Mouse (Mus musculus) midbrain, postnatal 0 days (tissue): ENCODE results near the gene Pomgnt2. TPM values are rescaled to one million over a fixed set of nuclear protein-coding genes. Genes with fewer than 3 reads are reported as not detected.

Experiments used
- ATAC-seq: fragments of 200-750 bp; cut with Nextera tagmentation; 2 replicates; pipeline ENCODE4 v1.8.0; 2017; ENCODE audit warnings: moderate number of reproducible peaks, mild to moderate bottlenecking, moderate TSS enrichment, moderate library complexity; ENCODE audit not compliant: low FRiP score
- DNase-seq: peaks from one replicate; pipeline ENCODE4 v3.0.0-alpha.2; 2015; ENCODE audit warnings: low spot score
- H3K27ac ChIP-seq: fragments of 300-500 bp; sonication (generic); 2 replicates; pipeline ENCODE4 v1.5.1; 2014; ENCODE audit warnings: low read depth, mild to moderate bottlenecking, low read length, mixed read lengths
- H3K27me3 ChIP-seq: fragments of 300-500 bp; sonication (generic); 2 replicates; pipeline ENCODE4 v1.6.1; 2014; ENCODE audit warnings: low read length, control low read depth, mixed read lengths; ENCODE audit not compliant: insufficient read depth
- H3K36me3 ChIP-seq: fragments of 300-500 bp; sonication (generic); 2 replicates; pipeline ENCODE4 v1.6.1; 2014; ENCODE audit warnings: low read length, control low read depth, mixed read lengths; ENCODE audit not compliant: insufficient read depth
- H3K4me1 ChIP-seq: fragments of 300-500 bp; sonication (generic); 2 replicates; pipeline ENCODE4 v1.6.1; 2014; ENCODE audit warnings: mild to moderate bottlenecking, control low read depth, antibody characterized with exemption, low read length, mixed read lengths; ENCODE audit not compliant: insufficient read depth
- H3K4me2 ChIP-seq: fragments of 300-500 bp; sonication (generic); 2 replicates; pipeline ENCODE4 v1.6.1; 2014; ENCODE audit warnings: low read depth, mild to moderate bottlenecking, low read length, mixed read lengths; ENCODE audit not compliant: poor library complexity, severe bottlenecking
- H3K4me3 ChIP-seq: fragments of 300-500 bp; sonication (generic); 2 replicates; pipeline ENCODE4 v1.5.1; 2014; ENCODE audit warnings: low read depth, mild to moderate bottlenecking, low read length, moderate library complexity
- H3K9ac ChIP-seq: fragments of 300-500 bp; sonication (generic); replicated peaks from 2 replicates; pipeline ENCODE4 v1.6.1; 2014; ENCODE audit warnings: mild to moderate bottlenecking, low read length, moderate library complexity, mixed read lengths; ENCODE audit not compliant: poor library complexity, severe bottlenecking
- H3K9me3 ChIP-seq: fragments of 300-500 bp; sonication (generic); 2 replicates; pipeline ENCODE4 v1.6.1; 2016; ENCODE audit warnings: low read length, control low read depth
- CTCF ChIP-seq: IDR thresholded peaks from 2 replicates; pipeline ENCODE4 v1.5.1; 2016; ENCODE audit warnings: antibody characterized with exemption, mild to moderate bottlenecking
- WGBS: fragments of 180-500 bp; shearing (Covaris S2); extraction: QIAGEN DNeasy Blood & Tissue Kit; methylation state at CpG from one replicate; pipeline ENCODE4 v1.1.7; 2014; 5-methylcytosine and 5-hydroxymethylcytosine counted together
- polyA plus RNA-seq: library from polyadenylated mRNA; unstranded; fragments of >200 nt; fragmentation: Nextera tagmentation; extraction: Ambion mirVana; gene quantifications from 2 replicates; pipeline ENCODE4 v1.2.1, GENCODE M21; 2015
- total RNA-seq: library from RNA; depleted of rRNA; stranded (reverse); fragments of >200 nt; gene quantifications from 2 replicates; pipeline ENCODE4 v1.2.3, GENCODE M21; 2014; rRNA removed

Pomgnt2 gene
- total RNA-seq (49.7 and 53.4 TPM in 2 replicates), polyA plus RNA-seq (38.5 and 41.8 TPM in 2 replicates)

DNA sequence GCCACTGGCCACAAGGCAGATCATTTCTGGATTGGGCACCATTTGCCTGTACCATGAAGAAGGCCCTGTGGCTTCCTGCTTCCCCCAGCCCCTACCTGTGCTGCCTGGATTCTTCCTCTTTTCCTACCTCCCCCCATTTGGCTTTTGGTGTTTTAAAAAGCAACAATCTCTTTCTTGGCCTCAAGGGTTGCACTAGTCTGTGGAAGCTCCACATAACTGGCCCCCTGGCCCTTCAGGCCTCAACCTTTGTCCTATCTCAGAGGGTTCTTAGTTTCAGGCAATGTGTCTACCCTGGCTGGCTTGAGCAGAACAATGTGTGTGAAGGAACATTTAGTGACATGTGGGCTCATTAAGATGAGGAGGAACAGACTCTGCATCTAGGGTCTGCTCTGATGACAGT is at the start of gene Pomgnt2:
Pomgnt2 (minus strand) TSS at position 101 of the 400 bp plus-strand sequence.
- DNase-seq = no peak
- Histone ChIP-seq H3K4me1 (peaks cover 14% of the 10 kb centered on the region), H3K9ac (peak within 1 kb of the TSS; percentile 93; the same call in 1 of the 2 replicates), H3K27ac (no peak within 1 kb of the TSS), H3K27me3 (no peaks in the 10 kb centered on the region), H3K36me3 (no peaks in the 10 kb centered on the region), H3K4me3 (peak within 1 kb of the TSS; percentile 98), H3K9me3 (no peaks in the 10 kb centered on the region), H3K4me2 (peak within 1 kb of the TSS; percentile 87)
- no peak for ATAC-seq
- TF ChIP-seq CTCF = no peak

GRCm38 (mm10) chr9:122039848-122040247 is 42.9 kb upstream of the Pomgnt2 start:
- Histone ChIP-seq H3K9me3 (no peaks in the 10 kb centered on the region), H3K4me3 (no peak overlapping the region), H3K4me2 (no peak overlapping the region), H3K4me1 (peaks cover 8% of the 10 kb centered on the region; the same call in 1 of the 2 replicates), H3K27me3 (no peaks in the 10 kb centered on the region), H3K27ac (no peak overlapping the region), H3K9ac (no peak overlapping the region), H3K36me3 (no peaks in the 10 kb centered on the region)
- 79% methylated on average over 4 of the region's 4 CpGs for WGBS
- ATAC-seq (no peak), DNase-seq (no peak)
- TF ChIP-seq CTCF = no peak

GRCm38 (mm10) chr9:122038631-122039030 is 41.7 kb upstream of the Pomgnt2 start:
- no peaks in the 10 kb centered on the region for H3K36me3 ChIP-seq
- H3K4me2 ChIP-seq = no peak overlapping the region
- H3K27ac ChIP-seq = no peak overlapping the region
- H3K4me1 ChIP-seq = peaks cover 8% of the 10 kb centered on the region; the same call in 1 of the 2 replicates
- 80% methylated on average over 1 of the region's 1 CpGs for WGBS
- no peak for TF ChIP-seq CTCF
- no peaks in the 10 kb centered on the region for H3K9me3 ChIP-seq
- DNase-seq = no peak
- no peak for ATAC-seq
- no peak overlapping the region for H3K4me3 ChIP-seq
- H3K9ac ChIP-seq = no peak overlapping the region
- H3K27me3 ChIP-seq = no peaks in the 10 kb centered on the region

- peak; percentile 12 for DNase-seq
- H3K27ac ChIP-seq = peak overlapping the region; percentile 38
- 26% methylated on average over 4 of the region's 4 CpGs for WGBS
Observed at GRCm38 (mm10) chr9:122036496-122037054, 39.7 kb upstream of the Pomgnt2 start.

DNA sequence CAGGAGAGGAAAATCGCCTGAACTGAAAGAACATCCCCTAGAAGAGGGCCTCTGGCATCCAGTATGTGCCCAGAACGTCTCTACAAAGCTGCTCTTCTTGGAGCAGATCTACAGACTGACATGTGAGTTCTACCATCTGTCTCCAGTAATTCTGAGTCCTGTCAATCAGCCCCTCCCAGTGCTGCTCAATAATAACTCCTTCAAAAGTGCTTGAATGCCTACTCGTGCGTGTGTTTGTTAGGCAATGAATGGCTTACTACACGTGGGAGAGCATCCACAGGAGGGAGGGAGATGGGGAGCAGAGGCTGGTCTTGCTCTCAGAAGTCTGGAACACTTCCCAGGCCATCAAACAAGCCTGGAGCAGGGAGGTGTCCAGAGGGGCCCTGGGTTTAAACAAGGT is 38.9 kb upstream of the Pomgnt2 start:
- Histone ChIP-seq H3K4me2 (no peak overlapping the region), H3K27ac (no peak overlapping the region), H3K4me1 (peaks cover 8% of the 10 kb centered on the region; the same call in 1 of the 2 replicates), H3K9ac (no peak overlapping the region), H3K9me3 (no peaks in the 10 kb centered on the region), H3K36me3 (no peaks in the 10 kb centered on the region), H3K27me3 (no peaks in the 10 kb centered on the region), H3K4me3 (no peak overlapping the region)
- no peak for TF ChIP-seq CTCF
- 17% methylated on average over 5 of the region's 5 CpGs for WGBS
- DNase-seq (no peak), ATAC-seq (no peak)

More at GRCm38 (mm10) chr9:122036496-122037054, 39.7 kb upstream of the Pomgnt2 start:
- no peak for TF ChIP-seq CTCF
- no peaks in the 10 kb centered on the region for H3K36me3 ChIP-seq
- peaks cover 8% of the 10 kb centered on the region; the same call in 1 of the 2 replicates for H3K4me1 ChIP-seq
- no peaks in the 10 kb centered on the region for H3K9me3 ChIP-seq
- H3K9ac ChIP-seq = no peak overlapping the region
- H3K4me3 ChIP-seq = no peak overlapping the region
- H3K4me2 ChIP-seq = no peak overlapping the region
- no peaks in the 10 kb centered on the region for H3K27me3 ChIP-seq
- peak; percentile 58 for ATAC-seq

- Histone ChIP-seq H3K4me2 (no peak overlapping the region), H3K9ac (no peak overlapping the region), H3K4me1 (peaks cover 11% of the 10 kb centered on the region; the same call in 1 of the 2 replicates), H3K27ac (no peak overlapping the region), H3K27me3 (no peaks in the 10 kb centered on the region), H3K4me3 (no peak overlapping the region), H3K36me3 (no peaks in the 10 kb centered on the region), H3K9me3 (no peaks in the 10 kb centered on the region)
- no peak for TF ChIP-seq CTCF
- no peak for ATAC-seq
- DNase-seq = no peak
- WGBS = 100% methylated on average over 1 of the region's 1 CpGs
Observed at GRCm38 (mm10) chr9:122034949-122035348, 38.0 kb upstream of the Pomgnt2 start.
